Mouse (Mus musculus): ENCODE data around the gene Cyp1a2.
"Not testable (repeated sequence)": the region's sequence is repeated elsewhere in the genome, so short reads cannot be mapped to it uniquely, and the experiment has no call there.

Cyp1a2 gene

DNA sequence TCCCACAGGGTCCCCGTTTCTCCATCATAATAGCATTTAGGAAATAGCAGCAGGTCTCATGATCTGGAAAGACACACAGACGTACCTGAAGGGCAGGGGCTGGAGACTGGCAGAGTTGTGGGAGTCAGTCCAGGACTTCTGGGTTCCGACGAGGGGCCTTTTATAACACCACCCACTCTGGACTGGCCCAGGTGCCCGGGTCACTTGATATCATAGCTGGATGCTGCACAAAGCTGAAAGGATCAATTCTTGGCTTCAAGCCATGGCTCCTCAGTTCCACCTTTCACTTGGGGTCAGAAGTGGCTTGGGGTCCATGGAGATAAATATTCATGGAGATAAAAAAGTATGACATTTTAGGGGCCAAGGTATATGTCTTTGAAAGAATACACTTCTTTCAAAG is at the start of gene Cyp1a2:
Cyp1a2 (minus strand) TSS at position 184 of the 400 bp plus-strand sequence.
- DNase-seq (ENCODE audit: low read depth in 1 of 2, low spot score in 2 of 2): no peak

DNA sequence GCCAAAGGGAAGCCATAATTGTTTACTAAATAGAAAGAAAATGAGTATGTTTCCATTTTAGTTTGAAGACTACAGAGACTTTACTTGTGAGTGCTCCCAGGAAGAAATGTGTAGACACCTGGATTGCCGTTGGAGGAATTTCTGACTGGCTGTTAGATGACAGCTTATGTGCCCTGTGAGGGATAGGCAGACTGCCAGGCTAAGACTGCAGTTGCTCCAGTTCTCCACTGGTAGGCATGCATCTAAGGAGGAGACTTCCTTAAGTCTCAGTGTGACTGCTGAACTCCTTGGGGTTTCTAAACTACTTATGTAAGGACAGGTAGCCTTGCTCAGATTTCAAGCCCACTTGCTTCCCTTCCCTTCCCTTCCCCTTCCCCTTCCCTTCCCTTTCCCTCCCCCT is 44.8 kb upstream of the Cyp1a2 start:
- no peak for DNase-seq (ENCODE audit: low read depth in 1 of 2, low spot score in 2 of 2)

GRCm38 (mm10) chr9:57724701-57725100 is 41.2 kb upstream of the Cyp1a2 start:
- no peak for DNase-seq (ENCODE audit: low read depth in 1 of 2, low spot score in 2 of 2)

DNA sequence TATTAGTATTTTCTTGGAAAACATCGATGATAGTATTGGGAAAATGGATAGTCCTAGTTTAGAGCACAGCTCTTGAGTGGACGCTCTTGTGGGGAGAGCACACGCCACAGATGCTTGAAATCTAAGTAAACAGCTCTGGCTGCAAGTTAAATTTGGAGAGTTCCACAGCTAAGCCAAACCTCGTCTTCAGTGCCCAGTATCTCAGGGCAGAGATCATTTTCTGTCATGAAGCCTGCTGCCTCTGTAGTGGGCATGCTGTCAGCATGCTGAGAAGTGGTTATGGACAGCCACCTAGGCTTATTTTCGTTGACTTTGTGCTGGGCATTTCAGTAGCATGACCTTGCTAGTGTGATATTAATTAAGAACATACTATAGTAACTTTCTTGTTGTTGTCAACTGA is 40.3 kb upstream of the Cyp1a2 start:
- DNase-seq (ENCODE audit: low read depth in 1 of 2, low spot score in 2 of 2): no peak

DNA sequence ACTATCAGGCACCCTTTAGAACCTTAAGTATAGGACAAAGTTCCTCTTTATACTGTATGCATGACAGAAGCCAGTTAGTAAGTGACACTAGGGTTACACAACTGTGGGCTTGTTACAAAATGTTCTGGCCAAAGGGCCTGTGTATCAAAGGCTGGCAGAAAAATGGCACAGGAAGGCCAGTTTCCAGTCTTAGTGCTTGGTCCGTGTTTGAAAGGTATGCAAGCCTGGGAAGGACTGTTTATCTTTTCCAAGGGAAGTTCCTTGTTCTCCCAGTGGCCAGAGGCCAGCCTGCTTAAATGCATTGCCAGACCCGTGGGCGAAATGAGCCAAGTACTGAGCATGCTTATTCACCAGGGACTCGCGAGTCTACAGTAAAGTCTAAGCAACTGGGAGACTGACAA is 39.8 kb upstream of the Cyp1a2 start:
- DNase-seq (ENCODE audit: low read depth in 1 of 2, low spot score in 2 of 2): peak in 1 of 2 experiments; percentile 7

DNA sequence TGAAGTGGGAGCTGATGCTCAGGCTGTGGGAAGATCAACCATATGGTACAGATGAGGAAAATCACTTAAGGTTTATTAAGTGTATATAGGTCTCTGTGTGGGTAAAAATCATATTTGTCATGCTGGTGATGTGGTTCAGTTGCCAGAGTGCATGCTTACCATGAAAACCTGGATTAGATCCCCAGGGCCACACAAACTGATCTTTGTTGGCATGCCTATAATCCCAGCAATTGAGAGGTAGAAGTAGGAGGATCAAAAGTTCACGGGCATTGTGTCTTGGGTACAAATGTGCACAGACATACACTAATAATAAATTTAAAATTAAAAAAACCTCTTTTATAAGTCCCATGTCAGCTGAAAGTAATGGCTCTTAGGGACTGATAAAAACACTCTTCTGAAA is 38.9 kb upstream of the Cyp1a2 start:
- no peak for DNase-seq (ENCODE audit: low read depth in 1 of 2, low spot score in 2 of 2)

DNA sequence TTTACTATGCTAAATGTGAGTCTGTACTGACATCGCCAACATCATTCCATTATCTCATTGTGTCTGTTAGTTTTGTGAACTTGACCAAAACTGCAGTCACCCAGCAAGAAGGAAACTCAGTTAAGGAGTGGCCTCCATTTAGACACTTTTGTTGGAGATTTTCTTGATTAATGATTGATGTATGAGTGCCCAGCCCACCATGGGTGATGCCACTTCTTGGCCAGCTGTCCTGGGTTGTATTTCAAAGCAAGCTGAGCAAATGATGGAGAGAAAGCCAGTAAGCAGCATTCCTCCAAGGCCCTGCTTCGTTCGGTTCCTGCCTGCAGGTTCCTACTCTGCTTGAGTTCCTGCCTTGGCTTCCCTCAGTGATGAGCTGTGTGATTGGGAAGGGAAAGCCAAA is 37.2 kb upstream of the Cyp1a2 start:
- no peak for DNase-seq (ENCODE audit: low read depth in 1 of 2, low spot score in 2 of 2)

GRCm38 (mm10) chr9:57718408-57718807 is 34.9 kb upstream of the Cyp1a2 start:
- DNase-seq (ENCODE audit: low read depth in 1 of 2, low spot score in 2 of 2): no peak

DNA sequence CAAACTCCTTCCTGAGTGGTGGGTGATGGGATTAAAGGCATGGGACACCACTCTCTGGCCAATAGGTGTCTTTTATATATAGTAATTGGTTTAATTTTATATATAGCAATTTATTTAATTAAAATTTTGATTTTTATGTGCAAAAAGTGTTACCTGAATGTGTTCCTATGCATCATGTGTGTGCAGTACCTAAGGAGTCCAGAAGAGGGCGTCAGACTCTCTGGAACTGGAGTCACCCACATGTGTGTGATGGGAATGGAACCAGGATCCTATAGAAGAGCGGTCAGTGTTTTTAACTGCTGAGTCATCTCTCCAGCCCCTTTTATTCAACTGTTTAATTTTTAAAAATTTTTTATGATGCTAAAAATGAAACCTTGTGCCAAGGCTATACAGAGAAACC is 28.7 kb upstream of the Cyp1a2 start:
- DNase-seq (ENCODE audit: low read depth in 1 of 2, low spot score in 2 of 2): no peak

DNA sequence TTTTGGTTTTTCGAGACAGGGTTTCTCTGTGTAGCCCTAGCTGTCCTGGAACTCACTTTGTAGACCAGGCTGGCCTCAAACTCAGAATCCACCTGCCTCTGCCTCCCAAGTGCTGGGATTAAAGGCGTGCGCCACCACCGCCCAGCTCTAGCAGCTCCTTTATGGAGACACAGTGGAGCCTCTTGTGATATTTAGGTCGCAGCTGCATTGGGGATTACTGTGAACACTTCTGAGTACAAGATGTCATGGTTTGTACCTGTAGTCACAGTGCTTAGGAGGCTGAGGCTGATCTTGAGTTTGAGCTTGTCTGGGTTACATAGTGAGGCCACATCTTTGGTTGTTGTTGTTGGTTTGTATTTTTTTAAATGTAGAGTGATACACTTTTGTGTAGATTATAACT is 26.7 kb upstream of the Cyp1a2 start:
- not testable (repeated sequence) for DNase-seq (ENCODE audit: low read depth in 1 of 2, low spot score in 2 of 2)

GRCm38 (mm10) chr9:57708720-57709274 is 25.3 kb upstream of the Cyp1a2 start:
- DNase-seq (ENCODE audit: low read depth in 1 of 2, low spot score in 2 of 2): no peak

DNA sequence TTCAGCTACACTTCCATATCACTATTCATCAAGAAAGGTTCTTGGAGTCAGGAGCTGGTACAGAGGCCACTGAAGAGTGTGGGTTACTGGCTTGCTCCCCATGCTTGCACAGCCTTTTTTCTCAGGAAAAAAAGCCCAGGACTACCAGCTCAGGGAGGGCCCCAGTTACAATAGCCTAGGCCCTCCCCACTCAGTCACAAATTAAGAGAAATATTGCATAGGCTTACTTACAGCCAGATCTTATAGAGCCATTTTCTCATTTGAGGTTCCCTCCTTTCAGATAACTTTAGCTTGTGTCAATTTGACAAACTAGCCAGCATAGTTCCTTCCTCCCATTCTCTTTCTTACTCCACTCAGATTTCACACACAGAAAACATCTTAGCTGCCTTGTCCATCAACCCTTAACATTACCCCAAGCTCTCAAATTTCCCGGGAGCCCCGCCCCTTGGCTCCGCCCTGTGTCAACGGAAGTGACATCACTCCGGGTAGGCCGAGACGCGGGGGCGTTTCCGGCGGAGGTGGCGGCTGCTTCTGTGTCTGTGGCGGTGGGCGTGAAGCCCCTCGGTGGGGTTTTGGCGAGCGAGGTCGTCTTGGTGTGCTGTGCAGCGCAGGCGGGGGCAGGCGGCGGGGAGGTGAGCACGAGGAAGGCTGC is 24.7 kb upstream of the Cyp1a2 start, which contains the start of gene Edc3:
Edc3 (plus strand) TSS at position 473 of the 652 bp plus-strand sequence.
- DNase-seq (ENCODE audit: low read depth in 1 of 2, low spot score in 2 of 2): peak; percentile 42 to 71

- DNase-seq (ENCODE audit: low read depth in 1 of 2, low spot score in 2 of 2): no peak
Measured at GRCm38 (mm10) chr9:57706496-57706895, 23.0 kb upstream of the Cyp1a2 start.

- DNase-seq (ENCODE audit: low read depth in 1 of 2, low spot score in 2 of 2): no peak
Measured at GRCm38 (mm10) chr9:57698466-57699150, 15.1 kb upstream of the Cyp1a2 start.

DNA sequence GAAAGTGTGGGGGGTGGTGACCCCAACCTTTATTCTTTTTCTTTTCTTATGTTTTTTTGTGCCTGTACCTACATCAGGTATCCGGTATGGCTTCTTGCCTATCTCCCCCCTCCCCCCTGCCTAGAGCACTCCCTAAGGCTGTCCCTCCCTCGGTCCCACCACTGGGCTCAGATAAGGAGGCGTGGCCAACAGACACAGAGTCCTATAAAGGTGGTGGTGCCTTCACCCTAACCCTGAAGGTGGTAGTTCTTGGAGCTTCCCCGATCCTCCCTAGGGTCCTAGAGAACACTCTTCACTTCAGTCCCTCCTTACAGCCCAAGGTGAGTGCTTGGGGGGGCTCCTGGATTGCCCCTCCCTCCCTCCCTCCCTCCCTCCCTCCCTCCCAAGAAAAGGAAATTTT is 13.9 kb upstream of the Cyp1a2 start:
- DNase-seq (ENCODE audit: low read depth in 1 of 2, low spot score in 2 of 2): no peak

DNA sequence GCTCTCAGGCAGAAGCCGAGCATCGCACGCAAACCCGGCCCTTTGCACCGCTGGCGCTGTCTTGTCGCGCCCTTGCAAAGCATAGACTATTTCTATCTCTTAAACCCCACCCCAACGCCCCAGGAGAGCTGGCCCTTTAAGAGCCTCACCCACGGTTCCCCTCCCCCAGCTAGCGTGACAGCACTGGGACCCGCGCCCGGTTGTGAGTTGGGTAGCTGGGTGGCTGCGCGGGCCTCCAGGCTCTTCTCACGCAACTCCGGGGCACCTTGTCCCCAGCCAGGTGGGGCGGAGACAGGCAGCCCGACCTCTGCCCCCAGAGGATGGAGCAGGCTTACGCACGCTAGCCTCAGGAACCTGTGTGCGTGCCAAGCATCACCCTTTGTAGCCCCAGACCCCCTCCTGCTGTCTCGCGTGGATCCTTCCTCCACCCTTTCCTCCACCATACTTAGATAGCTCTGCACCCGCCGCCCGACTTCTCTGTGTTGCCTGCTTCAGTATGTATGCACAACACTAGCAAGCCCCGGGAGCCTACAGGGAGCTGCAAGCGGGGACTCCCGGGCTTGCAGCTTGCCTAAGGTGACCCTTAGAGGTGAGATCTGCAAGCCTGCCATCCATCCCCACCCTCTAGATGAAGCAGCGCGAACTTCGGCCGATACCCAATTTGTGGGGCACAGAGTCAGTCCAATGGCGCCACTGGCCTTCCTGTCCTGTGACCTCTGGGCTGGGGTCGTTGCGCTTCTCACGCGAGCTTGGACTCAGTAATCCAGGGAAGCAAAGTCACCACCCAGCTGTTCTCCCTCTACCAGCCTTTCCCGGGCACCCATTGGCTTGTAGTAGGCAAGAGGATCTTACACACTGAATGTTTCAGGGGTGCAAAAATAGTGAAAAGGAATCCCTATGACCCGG is 13.1 kb upstream of the Cyp1a2 start:
- no peak for DNase-seq (ENCODE audit: low read depth in 1 of 2, low spot score in 2 of 2)

GRCm38 (mm10) chr9:57694108-57694507 is 10.6 kb upstream of the Cyp1a2 start:
- DNase-seq (ENCODE audit: low read depth in 1 of 2, low spot score in 2 of 2): no peak

DNA sequence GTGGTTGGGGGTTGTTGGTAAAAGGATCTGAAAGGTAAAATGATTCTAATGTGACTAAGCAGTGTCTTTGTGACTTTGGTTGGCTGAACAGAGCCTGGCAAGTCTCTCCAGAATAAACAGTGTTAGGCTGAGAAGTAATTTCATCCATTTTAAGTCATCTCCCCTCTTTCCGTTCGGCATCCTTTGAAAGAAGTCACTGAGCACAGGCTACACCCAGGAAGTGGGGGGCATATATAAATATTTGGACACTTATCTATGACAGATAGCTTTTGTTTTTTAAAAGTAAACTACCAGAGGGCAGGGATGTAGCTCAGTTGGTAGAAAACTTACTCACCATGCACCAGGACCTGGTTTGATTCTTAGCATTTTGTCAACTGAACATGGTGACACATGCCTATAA is 5.1 kb upstream of the Cyp1a2 start:
- DNase-seq (ENCODE audit: low read depth in 1 of 2, low spot score in 2 of 2): no peak

DNA sequence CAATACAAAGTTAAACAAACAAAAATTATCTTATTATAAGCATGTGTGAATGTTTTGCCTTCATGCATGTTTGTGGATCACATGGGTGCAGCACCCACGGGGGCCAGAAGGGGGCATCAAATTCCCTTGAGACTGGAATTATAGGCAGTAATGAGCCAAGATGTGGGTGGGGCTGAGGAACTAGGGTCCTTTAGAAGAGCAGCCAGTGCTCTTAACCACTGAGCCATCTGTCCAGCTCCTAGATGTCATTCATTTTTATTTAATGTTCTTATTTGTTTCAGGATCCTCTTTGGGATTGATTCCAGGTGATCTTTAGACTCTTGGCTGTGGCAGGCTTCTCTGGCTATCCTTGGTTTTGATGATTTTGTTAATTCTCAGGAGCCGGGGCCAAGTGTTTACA is 4.7 kb upstream of the Cyp1a2 start:
- no peak for DNase-seq (ENCODE audit: low read depth in 1 of 2, low spot score in 2 of 2)

- DNase-seq (ENCODE audit: low read depth in 1 of 2, low spot score in 2 of 2): no peak
Measured at GRCm38 (mm10) chr9:57687751-57688150, 4.2 kb upstream of the Cyp1a2 start, which contains the start of gene Cyp1a1. Gene Cyp1a1, plus strand, starts transcription at chr9:57687928.

- no peak for DNase-seq (ENCODE audit: low read depth in 1 of 2, low spot score in 2 of 2)
Measured at GRCm38 (mm10) chr9:57686011-57686410, 2.5 kb upstream of the Cyp1a2 start.
